Mouse (Mus musculus) forebrain, embryonic 13.5 days (tissue): ENCODE results near the gene Adgra1. TPM values are rescaled to one million over a fixed set of nuclear protein-coding genes. Genes with fewer than 3 reads are reported as not detected.

Experiments
- ATAC-seq: fragments of 200-750 bp; cut with Nextera tagmentation; 2 replicates; pipeline ENCODE4 v1.8.0; 2017
- H3K27ac ChIP-seq: fragments of 300-500 bp; sonication (generic); 2 replicates; pipeline ENCODE4 v1.5.1; 2015; ENCODE audit warnings: inconsistent platforms, mild to moderate bottlenecking, moderate library complexity
- H3K27me3 ChIP-seq: fragments of 300-500 bp; sonication (generic); 2 replicates; pipeline ENCODE4 v1.6.1; 2015; ENCODE audit warnings: mild to moderate bottlenecking, inconsistent platforms
- H3K36me3 ChIP-seq: fragments of 300-500 bp; sonication (generic); 2 replicates; pipeline ENCODE4 v1.6.1; 2015; ENCODE audit warnings: mild to moderate bottlenecking, inconsistent platforms; ENCODE audit not compliant: poor library complexity, severe bottlenecking
- H3K4me1 ChIP-seq: fragments of 300-500 bp; sonication (generic); 2 replicates; pipeline ENCODE4 v1.6.1; 2015; ENCODE audit warnings: inconsistent platforms
- H3K4me2 ChIP-seq: fragments of 300-500 bp; sonication (generic); 2 replicates; pipeline ENCODE4 v1.6.1; 2015; ENCODE audit warnings: inconsistent platforms, mild to moderate bottlenecking, moderate library complexity
- H3K4me3 ChIP-seq: fragments of 300-500 bp; sonication (generic); 2 replicates; pipeline ENCODE4 v1.5.1; 2015; ENCODE audit warnings: mild to moderate bottlenecking, inconsistent platforms
- H3K9ac ChIP-seq: fragments of 300-500 bp; sonication (generic); 2 replicates; pipeline ENCODE4 v1.6.1; 2015; ENCODE audit warnings: mild to moderate bottlenecking, inconsistent platforms
- H3K9me3 ChIP-seq: fragments of 300-500 bp; sonication (generic); replicated peaks from 2 replicates; pipeline ENCODE4 v1.6.1; 2016; ENCODE audit warnings: inconsistent platforms
- WGBS: fragments of 180-500 bp; shearing (Covaris S2); methylation state at CpG from one replicate; pipeline ENCODE4 v1.1.7; 2015; 5-methylcytosine and 5-hydroxymethylcytosine counted together
- polyA plus RNA-seq: library from polyadenylated mRNA; unstranded; fragments of >200 nt; fragmentation: Nextera tagmentation; extraction: Ambion mirVana; gene quantifications from 2 replicates; pipeline ENCODE4 v1.2.1, GENCODE M21; 2015

The Adgra1 gene
- polyA plus RNA-seq, 1 experiment from 2014 or later: 13.7 TPM

DNA sequence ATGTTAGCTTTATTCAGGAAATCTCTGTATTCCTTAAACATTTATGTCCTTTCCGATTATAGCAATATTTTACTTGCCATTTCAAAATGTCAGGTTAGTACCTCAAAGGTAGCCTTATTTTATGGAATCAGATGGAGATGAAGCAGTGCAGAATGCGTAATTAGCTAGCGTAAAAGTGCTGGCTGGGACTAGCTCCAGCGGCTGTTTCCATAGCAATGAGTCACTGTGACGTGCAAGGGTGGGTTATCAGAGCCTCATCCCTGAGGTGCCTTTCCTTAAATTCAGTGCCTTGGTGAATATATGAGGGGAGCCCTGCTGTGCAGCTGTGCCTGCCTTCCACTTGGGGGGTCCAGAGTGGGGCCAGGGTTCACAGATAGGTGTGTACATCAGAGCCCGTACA is 17.1 kb downstream of the Adgra1 start:
- no peaks in the 10 kb centered on the region for H3K9me3 ChIP-seq
- H3K27ac ChIP-seq: peak overlapping the region; percentile 73
- H3K9ac ChIP-seq: no peak overlapping the region
- no peaks in the 10 kb centered on the region for H3K36me3 ChIP-seq
- peak; percentile 69 for ATAC-seq
- H3K27me3 ChIP-seq: no peaks in the 10 kb centered on the region
- no peak overlapping the region for H3K4me2 ChIP-seq
- peaks cover 25% of the 10 kb centered on the region for H3K4me1 ChIP-seq
- no peak overlapping the region for H3K4me3 ChIP-seq
- WGBS: 42% methylated on average over 6 of the region's 6 CpGs

DNA sequence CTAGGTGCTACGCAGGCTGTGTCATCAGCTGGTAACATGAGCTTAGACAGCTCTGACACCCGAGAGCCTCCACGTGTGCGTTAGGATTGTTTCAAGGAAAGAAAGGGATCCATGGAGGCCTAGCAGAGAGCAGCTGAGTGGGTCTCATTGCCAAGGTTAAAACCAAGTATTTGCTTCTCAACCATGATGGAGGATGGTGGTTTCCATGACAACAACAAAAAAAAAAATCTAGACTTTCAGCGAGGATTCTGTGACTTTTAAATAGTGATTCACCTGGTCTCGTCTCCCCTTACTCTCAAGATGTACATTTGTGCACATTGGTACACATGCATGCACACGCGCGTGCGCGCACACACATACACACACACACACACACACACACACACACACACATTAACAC is 21.3 kb downstream of the Adgra1 start:
- Histone ChIP-seq H3K9me3 (no peaks in the 10 kb centered on the region), H3K27me3 (no peaks in the 10 kb centered on the region), H3K9ac (no peak overlapping the region), H3K27ac (no peak overlapping the region), H3K4me1 (peaks cover 13% of the 10 kb centered on the region), H3K4me3 (no peak overlapping the region), H3K36me3 (no peaks in the 10 kb centered on the region), H3K4me2 (no peak overlapping the region)
- WGBS: 78% methylated on average over 11 of the region's 11 CpGs
- no peak for ATAC-seq

- H3K27me3 ChIP-seq: no peaks in the 10 kb centered on the region
- no peak overlapping the region for H3K9ac ChIP-seq
- no peak overlapping the region for H3K4me2 ChIP-seq
- no peaks in the 10 kb centered on the region for H3K36me3 ChIP-seq
- H3K4me1 ChIP-seq: no peaks in the 10 kb centered on the region
- H3K27ac ChIP-seq: no peak overlapping the region
- ATAC-seq: peak; percentile 41; the same call in 1 of the 2 replicates
- 26% methylated on average over 3 of the region's 3 CpGs for WGBS
- H3K4me3 ChIP-seq: no peak overlapping the region
- H3K9me3 ChIP-seq: no peaks in the 10 kb centered on the region
These were observed 27.4 kb downstream of the Adgra1 start for GRCm38 (mm10) chr7:139861411-139861810.

GRCm38 (mm10) chr7:139863076-139863475 is 29.1 kb downstream of the Adgra1 start:
- no peak overlapping the region for H3K9ac ChIP-seq
- H3K4me2 ChIP-seq: no peak overlapping the region
- no peak overlapping the region for H3K27ac ChIP-seq
- H3K27me3 ChIP-seq: no peaks in the 10 kb centered on the region
- H3K4me3 ChIP-seq: no peak overlapping the region
- H3K9me3 ChIP-seq: no peaks in the 10 kb centered on the region
- no peaks in the 10 kb centered on the region for H3K36me3 ChIP-seq
- 86% methylated on average over 2 of the region's 2 CpGs for WGBS
- ATAC-seq: no peak
- no peaks in the 10 kb centered on the region for H3K4me1 ChIP-seq

DNA sequence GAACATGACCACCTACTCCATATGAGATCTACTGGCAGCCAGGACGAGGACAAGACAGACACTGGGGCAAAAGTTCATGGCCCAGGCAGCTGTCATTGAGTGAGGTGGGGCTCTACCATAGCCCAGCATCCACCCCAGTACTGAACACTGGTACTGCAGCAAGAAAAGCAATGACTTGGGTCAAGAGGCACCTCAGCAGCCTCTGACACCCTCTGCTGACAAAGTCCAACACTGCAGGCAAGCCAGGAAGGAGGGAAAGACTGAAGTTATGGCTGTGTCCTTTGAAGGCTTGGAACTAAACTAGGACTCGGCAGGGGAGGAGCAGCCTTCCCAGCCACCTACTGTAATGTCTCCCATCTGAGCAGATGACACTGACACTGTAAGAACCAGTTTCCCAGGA is 30.3 kb downstream of the Adgra1 start:
- no peak overlapping the region for H3K27ac ChIP-seq
- no peaks in the 10 kb centered on the region for H3K36me3 ChIP-seq
- H3K4me2 ChIP-seq: no peak overlapping the region
- H3K9ac ChIP-seq: no peak overlapping the region
- 61% methylated on average over 2 of the region's 2 CpGs for WGBS
- ATAC-seq: no peak
- no peaks in the 10 kb centered on the region for H3K4me1 ChIP-seq
- H3K27me3 ChIP-seq: no peaks in the 10 kb centered on the region
- H3K9me3 ChIP-seq: no peaks in the 10 kb centered on the region
- H3K4me3 ChIP-seq: no peak overlapping the region

DNA sequence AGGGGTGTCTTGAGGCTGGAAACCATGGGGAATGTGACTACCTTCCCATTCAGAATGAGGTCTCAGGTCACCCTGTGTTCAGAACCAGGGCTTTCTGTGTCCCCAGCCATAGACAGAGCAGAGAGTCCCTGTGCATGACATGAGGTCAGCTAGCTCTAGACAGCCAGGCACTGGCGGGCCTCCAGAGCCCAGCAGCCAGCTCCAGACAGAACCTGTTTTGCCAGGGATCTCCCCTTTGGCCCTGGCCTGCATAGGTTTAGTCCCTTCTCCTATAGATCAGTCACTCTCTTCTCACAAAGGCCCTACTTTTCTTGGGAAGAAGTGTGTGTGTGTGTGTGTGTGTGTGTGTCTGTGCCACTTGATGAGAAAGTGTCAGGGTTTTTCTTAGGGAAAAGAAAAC is 30.9 kb downstream of the Adgra1 start:
- no peak for ATAC-seq
- no peak overlapping the region for H3K4me2 ChIP-seq
- no peak overlapping the region for H3K9ac ChIP-seq
- no peaks in the 10 kb centered on the region for H3K36me3 ChIP-seq
- H3K9me3 ChIP-seq: no peaks in the 10 kb centered on the region
- H3K4me1 ChIP-seq: no peaks in the 10 kb centered on the region
- WGBS: 88% methylated on average over 1 of the region's 1 CpGs
- H3K27ac ChIP-seq: no peak overlapping the region
- H3K4me3 ChIP-seq: no peak overlapping the region
- H3K27me3 ChIP-seq: no peaks in the 10 kb centered on the region

DNA sequence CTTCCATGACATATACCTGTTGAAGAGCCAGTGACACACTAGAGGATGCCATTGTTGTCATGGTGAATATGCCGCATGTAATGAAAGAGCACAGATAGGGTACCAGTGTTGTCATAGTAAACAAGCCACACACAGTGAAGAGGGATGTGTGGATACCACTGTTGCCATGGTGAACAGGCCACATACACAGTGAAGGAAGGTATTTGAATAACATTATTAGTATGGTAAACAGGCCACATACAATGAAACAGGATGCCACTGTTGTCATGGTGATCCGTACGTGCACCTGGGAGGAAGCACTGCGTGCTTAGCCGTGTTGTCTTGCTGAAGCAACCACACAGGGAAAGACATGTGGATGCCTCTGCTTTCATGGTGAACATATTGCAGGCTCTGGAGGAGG is 37.0 kb downstream of the Adgra1 start:
- no peaks in the 10 kb centered on the region for H3K36me3 ChIP-seq
- H3K27ac ChIP-seq: no peak overlapping the region
- peak; percentile 51; the same call in 1 of the 2 replicates for ATAC-seq
- no peak overlapping the region for H3K9ac ChIP-seq
- no peaks in the 10 kb centered on the region for H3K27me3 ChIP-seq
- no peak overlapping the region for H3K4me2 ChIP-seq
- H3K9me3 ChIP-seq: no peaks in the 10 kb centered on the region
- no peaks in the 10 kb centered on the region for H3K4me1 ChIP-seq
- H3K4me3 ChIP-seq: no peak overlapping the region
- 81% methylated on average over 5 of the region's 5 CpGs for WGBS

DNA sequence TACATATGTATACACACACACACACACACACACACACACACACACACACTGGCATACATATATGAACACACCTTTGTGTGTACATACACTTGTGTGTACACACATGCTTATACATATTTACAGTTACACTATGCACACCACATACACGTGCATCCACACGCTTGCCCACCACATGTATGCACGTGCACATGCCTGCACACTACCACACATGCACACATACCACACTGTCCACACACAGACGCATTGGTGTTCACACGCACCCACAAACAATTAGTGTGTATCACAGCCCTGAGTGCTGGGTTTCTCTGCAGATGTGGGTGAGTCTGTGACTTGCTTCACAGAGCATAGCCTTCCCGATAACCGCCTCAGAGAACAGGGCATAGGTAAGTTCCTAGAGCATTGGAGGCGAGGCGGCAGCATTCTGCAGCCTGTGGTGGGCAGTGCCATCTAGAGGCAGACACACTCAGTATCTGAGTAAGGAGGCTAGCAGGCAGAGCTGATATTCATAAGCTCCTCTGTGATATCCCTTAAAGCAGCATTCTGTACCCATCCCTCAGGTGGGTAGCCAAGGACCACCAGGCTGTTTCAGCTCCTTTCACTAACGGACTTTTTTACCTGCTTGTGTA is 43.3 kb downstream of the Adgra1 start:
- ATAC-seq: peak; percentile 78
- Histone ChIP-seq H3K36me3 (no peaks in the 10 kb centered on the region), H3K27me3 (no peaks in the 10 kb centered on the region), H3K4me1 (no peaks in the 10 kb centered on the region), H3K27ac (no peak overlapping the region), H3K9ac (no peak overlapping the region), H3K4me2 (no peak overlapping the region), H3K9me3 (no peaks in the 10 kb centered on the region), H3K4me3 (no peak overlapping the region)
- 70% methylated on average over 10 of the region's 10 CpGs for whole genome bisulfite sequencing

- H3K27me3 ChIP-seq: no peaks in the 10 kb centered on the region
- H3K27ac ChIP-seq: no peak overlapping the region
- H3K4me1 ChIP-seq: no peaks in the 10 kb centered on the region
- no peak overlapping the region for H3K4me3 ChIP-seq
- no peak for ATAC-seq
- H3K9me3 ChIP-seq: no peaks in the 10 kb centered on the region
- no peaks in the 10 kb centered on the region for H3K36me3 ChIP-seq
- H3K4me2 ChIP-seq: no peak overlapping the region
- 82% methylated on average over 5 of the region's 5 CpGs for WGBS
- H3K9ac ChIP-seq: no peak overlapping the region
These were observed 44.1 kb downstream of the Adgra1 start for GRCm38 (mm10) chr7:139878122-139878521.

GRCm38 (mm10) chr7:139878621-139879020 is 44.6 kb downstream of the Adgra1 start:
- no peak overlapping the region for H3K4me2 ChIP-seq
- 75% methylated on average over 6 of the region's 6 CpGs for WGBS
- H3K4me1 ChIP-seq: no peaks in the 10 kb centered on the region
- no peak overlapping the region for H3K9ac ChIP-seq
- no peaks in the 10 kb centered on the region for H3K36me3 ChIP-seq
- H3K9me3 ChIP-seq: no peaks in the 10 kb centered on the region
- ATAC-seq: no peak
- no peak overlapping the region for H3K4me3 ChIP-seq
- no peak overlapping the region for H3K27ac ChIP-seq
- H3K27me3 ChIP-seq: no peaks in the 10 kb centered on the region

DNA sequence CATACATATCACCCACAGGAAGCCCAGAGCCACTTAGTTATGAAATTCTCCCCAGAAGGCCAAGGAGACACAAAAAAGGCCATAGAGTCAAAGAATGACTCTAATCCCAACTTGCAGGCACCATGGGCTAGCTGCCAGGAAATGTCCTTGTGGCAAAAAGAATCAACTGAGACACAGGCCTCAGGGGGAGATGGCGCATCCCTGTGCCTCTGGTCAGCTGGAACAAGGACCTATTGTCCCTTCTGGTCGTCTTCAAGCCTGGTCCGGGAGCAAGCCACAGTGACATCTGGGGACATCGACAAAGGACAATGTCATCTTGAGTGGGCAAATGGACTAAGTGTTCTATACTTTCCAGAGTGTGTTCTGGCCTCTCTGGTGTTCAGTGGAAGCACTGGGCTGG is 49.6 kb downstream of the Adgra1 start:
- WGBS: 88% methylated on average over 4 of the region's 4 CpGs
- H3K4me2 ChIP-seq: no peak overlapping the region

DNA sequence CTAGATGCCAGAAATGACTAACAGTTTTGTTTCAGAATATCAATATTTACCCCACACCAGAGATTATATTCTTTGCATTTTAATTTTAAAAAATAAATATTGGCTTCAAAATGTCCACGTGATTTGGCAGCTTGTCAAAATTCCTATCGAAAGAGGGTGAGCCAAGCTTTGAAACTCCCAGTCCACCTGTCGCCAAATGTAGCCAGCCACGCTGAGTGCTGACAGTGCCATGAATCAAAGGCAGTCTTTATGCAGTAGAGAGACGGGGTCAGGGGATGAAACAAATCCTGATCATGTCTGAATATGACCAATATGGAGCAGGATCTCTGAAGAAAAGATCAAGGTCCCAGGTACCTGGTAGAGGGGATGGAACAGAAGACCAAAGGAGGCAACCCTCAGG is 57.8 kb downstream of the Adgra1 start:
- peaks cover 13% of the 10 kb centered on the region; the same call in 1 of the 2 replicates for H3K4me1 ChIP-seq
- H3K27me3 ChIP-seq: peaks cover 48% of the 10 kb centered on the region
- no peaks in the 10 kb centered on the region for H3K9me3 ChIP-seq
- H3K9ac ChIP-seq: no peak overlapping the region
- no peak overlapping the region for H3K4me3 ChIP-seq
- no peak overlapping the region for H3K27ac ChIP-seq
- H3K36me3 ChIP-seq: no peaks in the 10 kb centered on the region
- H3K4me2 ChIP-seq: no peak overlapping the region
- 76% methylated on average over 5 of the region's 5 CpGs for WGBS
- no peak for ATAC-seq

More for the DNA sequence above, 49.6 kb downstream of the Adgra1 start:
- Histone ChIP-seq H3K4me3 (no peak overlapping the region), H3K27ac (no peak overlapping the region), H3K36me3 (no peaks in the 10 kb centered on the region), H3K27me3 (0 out of 2 replicates have a peak, but pooled peaks cover 3% of the 10 kb centered on the region), H3K9ac (no peak overlapping the region), H3K9me3 (no peaks in the 10 kb centered on the region), H3K4me1 (no peaks in the 10 kb centered on the region)
- ATAC-seq: no peak
